Mouse (Mus musculus): ENCODE results near the gene Pth2. TPM values are rescaled to one million over a fixed set of nuclear protein-coding genes. Genes with fewer than 3 reads are reported as not detected.

The Pth2 gene
- polyA plus RNA-seq, 1 experiment from 2014 or later, result not detected

GRCm38 (mm10) chr7:45221680-45222079 is 40.9 kb downstream of the Pth2 start:
- H3K4me1 ChIP-seq, result peaks cover 18% of the 10 kb centered on the region
- no peak for ATAC-seq (ENCODE audit: insufficient number of reproducible peaks, low FRiP score, low TSS enrichment, low read depth)
- no peak overlapping the region for H3K4me2 ChIP-seq (replicated peaks)
- peaks cover 92% of the 10 kb centered on the region for H3K36me3 ChIP-seq
- no peaks in the 10 kb centered on the region for H3K27me3 ChIP-seq
- no peaks in the 10 kb centered on the region for H3K9me3 ChIP-seq (replicated peaks)
- H3K4me3 ChIP-seq (replicated peaks), result no peak overlapping the region
- no peak overlapping the region for H3K27ac ChIP-seq (replicated peaks)
- 76% methylated on average over 2 of the region's 2 CpGs for WGBS
- no peak overlapping the region for H3K9ac ChIP-seq

- H3K9ac ChIP-seq, result no peak overlapping the region
These were observed 44.0 kb downstream of the Pth2 start for GRCm38 (mm10) chr7:45224826-45225225.

GRCm38 (mm10) chr7:45226421-45226820 is 45.6 kb downstream of the Pth2 start:
- H3K4me1 ChIP-seq, result no peaks in the 10 kb centered on the region
- no peaks in the 10 kb centered on the region for H3K9me3 ChIP-seq (replicated peaks)
- H3K27ac ChIP-seq (replicated peaks), result no peak overlapping the region
- no peak overlapping the region for H3K9ac ChIP-seq
- H3K4me2 ChIP-seq (replicated peaks), result no peak overlapping the region
- H3K36me3 ChIP-seq, result peaks cover 84% of the 10 kb centered on the region
- 89% methylated on average over 5 of the region's 5 CpGs for WGBS
- no peak for ATAC-seq (ENCODE audit: insufficient number of reproducible peaks, low FRiP score, low TSS enrichment, low read depth)
- no peaks in the 10 kb centered on the region for H3K27me3 ChIP-seq
- no peak overlapping the region for H3K4me3 ChIP-seq (replicated peaks)

More at GRCm38 (mm10) chr7:45224826-45225225, 44.0 kb downstream of the Pth2 start:
- peaks cover 93% of the 10 kb centered on the region for H3K36me3 ChIP-seq
- H3K27me3 ChIP-seq, result no peaks in the 10 kb centered on the region
- H3K27ac ChIP-seq (replicated peaks), result no peak overlapping the region
- ATAC-seq (ENCODE audit: insufficient number of reproducible peaks, low FRiP score, low TSS enrichment, low read depth), result no peak
- H3K4me3 ChIP-seq (replicated peaks), result no peak overlapping the region
- no peaks in the 10 kb centered on the region for H3K9me3 ChIP-seq (replicated peaks)
- 94% methylated on average over 7 of the region's 7 CpGs for WGBS
- no peak overlapping the region for H3K4me2 ChIP-seq (replicated peaks)
- H3K4me1 ChIP-seq, result no peaks in the 10 kb centered on the region

- H3K27ac ChIP-seq (replicated peaks), result no peak overlapping the region
- H3K9ac ChIP-seq, result no peak overlapping the region
- peaks cover 87% of the 10 kb centered on the region for H3K36me3 ChIP-seq
- ATAC-seq (ENCODE audit: insufficient number of reproducible peaks, low FRiP score, low TSS enrichment, low read depth), result no peak
- H3K9me3 ChIP-seq (replicated peaks), result no peaks in the 10 kb centered on the region
- WGBS, result 96% methylated on average over 18 of the region's 18 CpGs
- no peak overlapping the region for H3K4me2 ChIP-seq (replicated peaks)
- H3K4me3 ChIP-seq (replicated peaks), result no peak overlapping the region
- no peaks in the 10 kb centered on the region for H3K27me3 ChIP-seq
- peaks cover 5% of the 10 kb centered on the region for H3K4me1 ChIP-seq
These were observed 47.8 kb downstream of the Pth2 start for GRCm38 (mm10) chr7:45228548-45228947.

GRCm38 (mm10) chr7:45229046-45229445 is 48.3 kb downstream of the Pth2 start:
- no peaks in the 10 kb centered on the region for H3K9me3 ChIP-seq (replicated peaks)
- H3K4me3 ChIP-seq (replicated peaks), result no peak overlapping the region
- H3K27ac ChIP-seq (replicated peaks), result no peak overlapping the region
- H3K4me1 ChIP-seq, result peaks cover 10% of the 10 kb centered on the region
- no peak overlapping the region for H3K9ac ChIP-seq
- ATAC-seq (ENCODE audit: insufficient number of reproducible peaks, low FRiP score, low TSS enrichment, low read depth), result no peak
- peaks cover 86% of the 10 kb centered on the region for H3K36me3 ChIP-seq
- no peaks in the 10 kb centered on the region for H3K27me3 ChIP-seq
- no peak overlapping the region for H3K4me2 ChIP-seq (replicated peaks)
- WGBS, result 89% methylated on average over 8 of the region's 8 CpGs

GRCm38 (mm10) chr7:45229459-45230203 is 48.8 kb downstream of the Pth2 start:
- Histone ChIP-seq H3K27me3 (no peaks in the 10 kb centered on the region), H3K4me3 (replicated peaks) (no peak overlapping the region), H3K9ac (no peak overlapping the region), H3K4me2 (replicated peaks) (no peak overlapping the region), H3K27ac (replicated peaks) (no peak overlapping the region), H3K36me3 (peaks cover 81% of the 10 kb centered on the region), H3K9me3 (replicated peaks) (no peaks in the 10 kb centered on the region), H3K4me1 (peaks cover 16% of the 10 kb centered on the region)
- no peak for ATAC-seq (ENCODE audit: insufficient number of reproducible peaks, low FRiP score, low TSS enrichment, low read depth)
- 79% methylated on average over 7 of the region's 7 CpGs for WGBS

GRCm38 (mm10) chr7:45231192-45231591 is 50.4 kb downstream of the Pth2 start:
- Histone ChIP-seq H3K36me3 (peaks cover 65% of the 10 kb centered on the region), H3K4me3 (replicated peaks) (no peak overlapping the region), H3K4me1 (peaks cover 28% of the 10 kb centered on the region), H3K4me2 (replicated peaks) (no peak overlapping the region), H3K27ac (replicated peaks) (no peak overlapping the region), H3K9ac (no peak overlapping the region), H3K27me3 (no peaks in the 10 kb centered on the region), H3K9me3 (replicated peaks) (no peaks in the 10 kb centered on the region)
- 91% methylated on average over 12 of the region's 12 CpGs for whole genome bisulfite sequencing
- no peak for ATAC-seq (ENCODE audit: insufficient number of reproducible peaks, low FRiP score, low TSS enrichment, low read depth)

Small RNAs within 50 kb of the gene (microRNA-seq; reads per million reads assigned to microRNA genes)
- gene Mir7055 (ENCODE audit: borderline number of aligned reads), result not detected

Other genes starting within 250 kb of the Pth2 start
- gene Tsks, start 237.8 kb upstream of the Pth2 start, polyA plus RNA-seq (2015; fragmentation: Nextera tagmentation; extraction: Ambion mirVana), result 0.23 TPM in 1 of 2 replicates, not detected in the other
- 30.0 and 35.8 TPM in 2 replicates for gene Cpt1c, start 206.1 kb upstream of the Pth2 start, polyA plus RNA-seq (2015; fragmentation: Nextera tagmentation; extraction: Ambion mirVana)
- gene Prmt1, start 194.4 kb upstream of the Pth2 start, polyA plus RNA-seq (2015; fragmentation: Nextera tagmentation; extraction: Ambion mirVana), result 455 and 479 TPM in 2 replicates
- 109 and 110 TPM in 2 replicates for gene Irf3, start 183.3 kb upstream of the Pth2 start, polyA plus RNA-seq (2015; fragmentation: Nextera tagmentation; extraction: Ambion mirVana)
- gene Bcl2l12, start 182.3 kb upstream of the Pth2 start, polyA plus RNA-seq (2015; fragmentation: Nextera tagmentation; extraction: Ambion mirVana), result 59.1 and 67.7 TPM in 2 replicates
- 40.7 and 41.9 TPM in 2 replicates for gene Scaf1, start 164.6 kb upstream of the Pth2 start, polyA plus RNA-seq (2015; fragmentation: Nextera tagmentation; extraction: Ambion mirVana)
- gene Rras, start 163.0 kb upstream of the Pth2 start, polyA plus RNA-seq (2015; fragmentation: Nextera tagmentation; extraction: Ambion mirVana), result 41.3 and 47.6 TPM in 2 replicates
- gene Prr12, start 128.1 kb upstream of the Pth2 start, polyA plus RNA-seq (2015; fragmentation: Nextera tagmentation; extraction: Ambion mirVana), result 11.9 and 12.1 TPM in 2 replicates
- 68.5 and 73.6 TPM in 2 replicates for gene Nosip, start 118.6 kb upstream of the Pth2 start, polyA plus RNA-seq (2015; fragmentation: Nextera tagmentation; extraction: Ambion mirVana)
- gene Prrg2, start 118.3 kb upstream of the Pth2 start, polyA plus RNA-seq (2015; fragmentation: Nextera tagmentation; extraction: Ambion mirVana), result 26.0 and 26.9 TPM in 2 replicates
- 520 and 531 TPM in 2 replicates for gene Rcn3, start 88.8 kb upstream of the Pth2 start, polyA plus RNA-seq (2015; fragmentation: Nextera tagmentation; extraction: Ambion mirVana)
- gene Fcgrt, start 77.1 kb upstream of the Pth2 start, polyA plus RNA-seq (2015; fragmentation: Nextera tagmentation; extraction: Ambion mirVana), result 126 and 135 TPM in 2 replicates
- 1,509 and 1,523 TPM in 2 replicates for gene Rps11, start 56.6 kb upstream of the Pth2 start, polyA plus RNA-seq (2015; fragmentation: Nextera tagmentation; extraction: Ambion mirVana)
- gene Rpl13a, start 52.2 kb upstream of the Pth2 start, polyA plus RNA-seq (2015; fragmentation: Nextera tagmentation; extraction: Ambion mirVana), result 1,369 and 1,440 TPM in 2 replicates
- gene Gm45713, start 44.8 kb upstream of the Pth2 start, polyA plus RNA-seq (2015; fragmentation: Nextera tagmentation; extraction: Ambion mirVana), result 0.12 and 0.37 TPM in 2 replicates
- 2.6 and 3.4 TPM in 2 replicates for gene Flt3l, start 44.6 kb upstream of the Pth2 start, polyA plus RNA-seq (2015; fragmentation: Nextera tagmentation; extraction: Ambion mirVana)
- 81.2 and 87.5 TPM in 2 replicates for gene Pih1d1, start 26.7 kb upstream of the Pth2 start, polyA plus RNA-seq (2015; fragmentation: Nextera tagmentation; extraction: Ambion mirVana)
- gene Aldh16a1, start 26.4 kb upstream of the Pth2 start, polyA plus RNA-seq (2015; fragmentation: Nextera tagmentation; extraction: Ambion mirVana), result 43.7 and 47.1 TPM in 2 replicates
- gene Slc17a7, start 17.0 kb upstream of the Pth2 start, polyA plus RNA-seq (2015; fragmentation: Nextera tagmentation; extraction: Ambion mirVana), result 0.33 and 0.39 TPM in 2 replicates
- 5.5 and 13.4 TPM in 2 replicates for gene Gfy, start 1.4 kb upstream of the Pth2 start, polyA plus RNA-seq (2015; fragmentation: Nextera tagmentation; extraction: Ambion mirVana)
- gene Ccdc155, start 23.9 kb downstream of the Pth2 start, polyA plus RNA-seq (2015; fragmentation: Nextera tagmentation; extraction: Ambion mirVana), result 1.00 and 1.1 TPM in 2 replicates
- 30.7 and 38.5 TPM in 2 replicates for gene Dkkl1, start 31.2 kb downstream of the Pth2 start, polyA plus RNA-seq (2015; fragmentation: Nextera tagmentation; extraction: Ambion mirVana)
- gene Tead2, start 34.8 kb downstream of the Pth2 start, polyA plus RNA-seq (2015; fragmentation: Nextera tagmentation; extraction: Ambion mirVana), result 141 and 148 TPM in 2 replicates
- gene Cd37, start 58.1 kb downstream of the Pth2 start, polyA plus RNA-seq (2015; fragmentation: Nextera tagmentation; extraction: Ambion mirVana), result 4.8 and 4.9 TPM in 2 replicates
- 0.13 and 0.27 TPM in 2 replicates for gene Slc6a16, start 60.1 kb downstream of the Pth2 start, polyA plus RNA-seq (2015; fragmentation: Nextera tagmentation; extraction: Ambion mirVana)
- not detected in 2 replicates for gene Slc6a21, start 96.5 kb downstream of the Pth2 start, polyA plus RNA-seq (2015; fragmentation: Nextera tagmentation; extraction: Ambion mirVana)
- 21.9 and 23.9 TPM in 2 replicates for gene Trpm4, start 152.8 kb downstream of the Pth2 start, polyA plus RNA-seq (2015; fragmentation: Nextera tagmentation; extraction: Ambion mirVana)
- 8.7 and 10.6 TPM in 2 replicates for gene Hrc, start 154.3 kb downstream of the Pth2 start, polyA plus RNA-seq (2015; fragmentation: Nextera tagmentation; extraction: Ambion mirVana)
- 8.5 and 10.1 TPM in 2 replicates for gene Ppfia3, start 186.0 kb downstream of the Pth2 start, polyA plus RNA-seq (2015; fragmentation: Nextera tagmentation; extraction: Ambion mirVana)
- gene Lin7b, start 189.6 kb downstream of the Pth2 start, polyA plus RNA-seq (2015; fragmentation: Nextera tagmentation; extraction: Ambion mirVana), result 3.8 and 4.0 TPM in 2 replicates
- 212 and 214 TPM in 2 replicates for gene Snrnp70, start 214.7 kb downstream of the Pth2 start, polyA plus RNA-seq (2015; fragmentation: Nextera tagmentation; extraction: Ambion mirVana)
- gene Kcna7, start 224.7 kb downstream of the Pth2 start, polyA plus RNA-seq (2015; fragmentation: Nextera tagmentation; extraction: Ambion mirVana), result 0.22 and 0.36 TPM in 2 replicates
- 3.7 and 4.9 TPM in 2 replicates for gene Ntf5, start 232.7 kb downstream of the Pth2 start, polyA plus RNA-seq (2015; fragmentation: Nextera tagmentation; extraction: Ambion mirVana)
- gene Lhb, start 239.8 kb downstream of the Pth2 start, polyA plus RNA-seq (2015; fragmentation: Nextera tagmentation; extraction: Ambion mirVana), result 2.0 and 4.8 TPM in 2 replicates